Mouse (Mus musculus) forebrain, embryonic 16.5 days (tissue): ENCODE results near the gene Ly6g6f. TPM values are rescaled to one million over a fixed set of nuclear protein-coding genes. Genes with fewer than 3 reads are reported as not detected.

Experiments used
- ATAC-seq: fragments of 200-750 bp; cut with Nextera tagmentation; 2 replicates; pipeline ENCODE4 v1.8.0; 2017; ENCODE audit warnings: mild to moderate bottlenecking, moderate library complexity
- H3K27ac ChIP-seq: fragments of 300-500 bp; sonication (generic); 2 replicates; pipeline ENCODE4 v1.5.1; 2014; ENCODE audit warnings: low read length, control low read depth
- H3K27me3 ChIP-seq: fragments of 300-500 bp; sonication (generic); replicated peaks from 2 replicates; pipeline ENCODE4 v1.6.1; 2014; ENCODE audit warnings: low read length; ENCODE audit not compliant: control insufficient read depth, insufficient read depth
- H3K36me3 ChIP-seq: fragments of 300-500 bp; sonication (generic); 2 replicates; pipeline ENCODE4 v1.6.1; 2014; ENCODE audit not compliant: control insufficient read depth, insufficient read depth
- H3K4me1 ChIP-seq: fragments of 300-500 bp; sonication (generic); replicated peaks from 2 replicates; pipeline ENCODE4 v1.6.1; 2014; ENCODE audit warnings: low read length; ENCODE audit not compliant: control insufficient read depth, insufficient read depth
- H3K4me2 ChIP-seq: fragments of 300-500 bp; sonication (generic); 2 replicates; pipeline ENCODE4 v1.6.1; 2014; ENCODE audit warnings: mild to moderate bottlenecking, low read length, control low read depth
- H3K4me3 ChIP-seq: fragments of 300-500 bp; sonication (generic); replicated peaks from 2 replicates; pipeline ENCODE4 v1.5.1; 2014; ENCODE audit warnings: mild to moderate bottlenecking, low read length, control low read depth
- H3K9ac ChIP-seq: fragments of 300-500 bp; sonication (generic); replicated peaks from 2 replicates; pipeline ENCODE4 v1.6.1; 2014; ENCODE audit warnings: low read depth, low read length, control low read depth
- H3K9me3 ChIP-seq: fragments of 300-500 bp; sonication (generic); 2 replicates; pipeline ENCODE4 v1.6.1; 2016; ENCODE audit warnings: low read length; ENCODE audit not compliant: control insufficient read depth
- WGBS: fragments of 180-500 bp; shearing (Covaris S2); extraction: QIAGEN DNeasy Blood & Tissue Kit; methylation state at CpG from one replicate; pipeline ENCODE4 v1.1.7; 2014; 5-methylcytosine and 5-hydroxymethylcytosine counted together
- polyA plus RNA-seq: library from polyadenylated mRNA; unstranded; fragments of >200 nt; fragmentation: Nextera tagmentation; extraction: Ambion mirVana; gene quantifications from 2 replicates; pipeline ENCODE4 v1.2.1, GENCODE M21; 2015

The Ly6g6f gene
- polyA plus RNA-seq, 1 experiment from 2014 or later = not detected

- Histone ChIP-seq H3K4me3 (peak overlapping the region; percentile 49), H3K9me3 (no peaks in the 10 kb centered on the region), H3K27me3 (no peaks in the 10 kb centered on the region), H3K36me3 (0 out of 2 replicates have a peak, but pooled peaks cover 2% of the 10 kb centered on the region), H3K4me1 (peaks cover 35% of the 10 kb centered on the region), H3K4me2 (peak overlapping the region; percentile 58), H3K27ac (peak overlapping the region; percentile 87), H3K9ac (peak overlapping the region; percentile 62)
- ATAC-seq = no peak
- WGBS = 1% methylated on average over 27 of the region's 27 CpGs
Observed at GRCm38 (mm10) chr17:35050126-35050750, 35.2 kb downstream of the Ly6g6f start.

GRCm38 (mm10) chr17:35049561-35050016 is 35.8 kb downstream of the Ly6g6f start, which contains the start of gene Clic1:
Gene Clic1 (plus strand): TSS chr17:35049966.
- Histone ChIP-seq H3K36me3 (0 out of 2 replicates have a peak, but pooled peaks cover 2% of the 10 kb centered on the region), H3K9me3 (no peaks in the 10 kb centered on the region), H3K27ac (peak within 1 kb of the TSS; percentile 87), H3K4me3 (peak within 1 kb of the TSS; percentile 49), H3K9ac (peak within 1 kb of the TSS; percentile 62), H3K27me3 (no peaks in the 10 kb centered on the region), H3K4me1 (peaks cover 35% of the 10 kb centered on the region), H3K4me2 (peak within 1 kb of the TSS; percentile 58)
- WGBS = 4% methylated on average over 11 of the region's 11 CpGs
- ATAC-seq = no peak

GRCm38 (mm10) chr17:35048932-35049440 is 36.4 kb downstream of the Ly6g6f start:
- Histone ChIP-seq H3K9me3 (no peaks in the 10 kb centered on the region), H3K4me1 (peaks cover 35% of the 10 kb centered on the region), H3K27me3 (no peaks in the 10 kb centered on the region), H3K4me2 (no peak overlapping the region), H3K9ac (no peak overlapping the region), H3K4me3 (no peak overlapping the region), H3K36me3 (no peaks in the 10 kb centered on the region), H3K27ac (no peak overlapping the region)
- 75% methylated on average over 5 of the region's 5 CpGs for WGBS
- no peak for ATAC-seq

DNA sequence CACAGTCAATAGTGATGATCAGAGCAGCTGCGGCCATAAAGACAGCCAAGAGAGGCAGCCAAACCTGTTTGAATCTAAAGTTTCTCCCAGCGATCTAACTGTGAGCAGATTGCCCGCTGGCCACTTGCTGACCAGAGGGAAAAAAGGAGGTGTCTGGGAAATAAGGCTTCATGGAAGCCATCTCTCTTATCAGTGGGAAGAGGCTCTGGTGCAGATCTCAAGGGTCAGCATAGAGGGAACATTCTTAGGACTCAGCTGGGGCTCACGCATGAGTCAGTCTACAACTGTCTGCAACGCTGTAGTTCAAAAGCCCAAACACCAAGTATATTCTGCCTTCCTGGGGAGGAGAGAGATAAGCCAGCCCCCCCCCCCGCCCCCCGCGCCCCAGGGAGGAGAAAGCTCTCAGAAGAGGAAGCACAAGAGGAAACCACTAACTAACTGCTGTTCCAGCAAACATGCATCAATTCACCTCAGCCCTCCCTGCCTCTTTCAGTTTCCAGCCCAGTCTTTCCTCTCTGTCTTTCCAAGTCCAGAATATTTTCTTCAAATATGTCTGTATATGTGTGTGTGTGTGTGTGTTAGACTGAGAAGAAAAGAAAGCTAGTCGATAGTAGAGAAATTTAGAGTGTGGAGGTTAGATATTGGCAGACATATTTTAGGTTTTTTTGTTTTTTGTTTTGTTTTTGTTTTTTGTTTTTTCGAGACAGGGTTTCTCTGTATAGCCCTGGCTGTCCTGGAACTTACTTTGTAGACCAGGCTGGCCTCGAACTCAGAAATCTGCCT is 37.1 kb downstream of the Ly6g6f start:
- ATAC-seq = no peak
- H3K27ac ChIP-seq = peak overlapping the region; percentile 23
- H3K9ac ChIP-seq = no peak overlapping the region
- H3K36me3 ChIP-seq = no peaks in the 10 kb centered on the region
- H3K4me1 ChIP-seq = peaks cover 35% of the 10 kb centered on the region
- H3K4me2 ChIP-seq = no peak overlapping the region
- no peak overlapping the region for H3K4me3 ChIP-seq
- H3K9me3 ChIP-seq = no peaks in the 10 kb centered on the region
- H3K27me3 ChIP-seq = no peaks in the 10 kb centered on the region
- WGBS = 55% methylated on average over 11 of the region's 11 CpGs

DNA sequence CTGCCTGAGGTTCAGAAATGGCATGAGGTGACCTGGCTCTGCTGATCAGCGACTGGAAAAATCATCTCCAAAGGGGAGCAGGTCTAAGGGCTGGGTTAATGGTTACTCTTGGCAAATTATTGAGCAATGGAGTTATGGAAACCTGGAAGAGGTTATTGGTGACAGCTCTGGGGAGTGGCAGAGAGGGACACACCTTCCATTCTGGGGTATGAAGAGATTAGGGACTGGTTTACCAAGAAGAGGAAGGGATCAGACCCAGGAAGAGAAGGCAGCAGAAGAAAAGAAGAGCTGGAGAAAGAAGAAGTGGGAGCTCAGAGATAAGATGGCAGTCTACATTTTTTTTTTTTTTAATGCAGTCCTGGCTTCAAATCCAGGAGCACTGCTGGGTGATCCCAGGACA is 37.7 kb downstream of the Ly6g6f start:
- no peaks in the 10 kb centered on the region for H3K27me3 ChIP-seq
- no peaks in the 10 kb centered on the region for H3K9me3 ChIP-seq
- H3K27ac ChIP-seq = no peak overlapping the region
- H3K9ac ChIP-seq = no peak overlapping the region
- no peak overlapping the region for H3K4me2 ChIP-seq
- no peaks in the 10 kb centered on the region for H3K36me3 ChIP-seq
- H3K4me1 ChIP-seq = peaks cover 35% of the 10 kb centered on the region
- no peak for ATAC-seq
- no peak overlapping the region for H3K4me3 ChIP-seq
- whole genome bisulfite sequencing = 59% methylated on average over 1 of the region's 1 CpGs

DNA sequence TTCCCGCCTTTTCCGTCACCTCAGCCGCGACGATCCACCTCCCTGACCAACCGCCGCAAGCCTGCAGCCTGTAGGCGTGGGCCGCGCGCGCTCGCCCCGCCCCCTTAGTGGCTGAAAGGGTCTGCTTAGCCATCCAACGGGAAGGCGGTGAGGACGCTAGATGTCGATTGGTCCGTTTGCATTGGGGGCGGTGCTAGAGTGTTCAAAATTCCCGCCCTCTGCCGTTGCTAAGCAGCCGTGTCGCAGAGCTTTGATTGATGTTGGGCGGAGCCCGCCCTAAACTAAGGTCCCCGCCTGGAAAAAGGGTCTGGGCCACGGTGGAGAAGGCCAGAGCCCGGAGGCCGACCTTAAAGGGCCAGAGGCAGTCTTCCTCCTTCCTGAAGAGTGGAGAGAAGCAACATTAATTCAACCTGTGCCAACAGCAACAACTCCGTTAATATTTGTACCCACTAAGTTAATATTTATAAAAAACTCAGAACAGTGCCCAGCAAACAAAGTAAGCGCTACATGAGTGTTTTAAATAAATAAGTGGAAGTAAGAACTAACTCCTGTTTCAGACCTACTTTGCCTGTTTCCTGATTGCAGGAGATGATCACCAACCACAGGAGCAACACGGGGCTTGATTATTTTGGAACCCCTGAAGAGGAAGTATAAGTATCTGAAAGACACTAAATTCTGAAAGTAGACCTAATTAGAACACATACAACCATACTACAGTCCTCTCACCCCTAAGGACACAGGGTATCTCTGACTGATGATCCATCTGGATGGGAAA is 38.5 kb downstream of the Ly6g6f start, which contains the start of gene Msh5:
Gene Msh5, minus strand, starts transcription at position 65 of the 775 bp plus-strand sequence.
- Histone ChIP-seq H3K4me3 (peak within 1 kb of the TSS; percentile 52), H3K9ac (peak within 1 kb of the TSS; percentile 77), H3K9me3 (no peaks in the 10 kb centered on the region), H3K4me1 (peaks cover 29% of the 10 kb centered on the region), H3K27ac (peak within 1 kb of the TSS; percentile 55), H3K27me3 (no peaks in the 10 kb centered on the region), H3K36me3 (no peaks in the 10 kb centered on the region), H3K4me2 (peak within 1 kb of the TSS; percentile 98)
- WGBS = 2% methylated on average over 31 of the region's 33 CpGs
- ATAC-seq = peak; percentile 99

DNA sequence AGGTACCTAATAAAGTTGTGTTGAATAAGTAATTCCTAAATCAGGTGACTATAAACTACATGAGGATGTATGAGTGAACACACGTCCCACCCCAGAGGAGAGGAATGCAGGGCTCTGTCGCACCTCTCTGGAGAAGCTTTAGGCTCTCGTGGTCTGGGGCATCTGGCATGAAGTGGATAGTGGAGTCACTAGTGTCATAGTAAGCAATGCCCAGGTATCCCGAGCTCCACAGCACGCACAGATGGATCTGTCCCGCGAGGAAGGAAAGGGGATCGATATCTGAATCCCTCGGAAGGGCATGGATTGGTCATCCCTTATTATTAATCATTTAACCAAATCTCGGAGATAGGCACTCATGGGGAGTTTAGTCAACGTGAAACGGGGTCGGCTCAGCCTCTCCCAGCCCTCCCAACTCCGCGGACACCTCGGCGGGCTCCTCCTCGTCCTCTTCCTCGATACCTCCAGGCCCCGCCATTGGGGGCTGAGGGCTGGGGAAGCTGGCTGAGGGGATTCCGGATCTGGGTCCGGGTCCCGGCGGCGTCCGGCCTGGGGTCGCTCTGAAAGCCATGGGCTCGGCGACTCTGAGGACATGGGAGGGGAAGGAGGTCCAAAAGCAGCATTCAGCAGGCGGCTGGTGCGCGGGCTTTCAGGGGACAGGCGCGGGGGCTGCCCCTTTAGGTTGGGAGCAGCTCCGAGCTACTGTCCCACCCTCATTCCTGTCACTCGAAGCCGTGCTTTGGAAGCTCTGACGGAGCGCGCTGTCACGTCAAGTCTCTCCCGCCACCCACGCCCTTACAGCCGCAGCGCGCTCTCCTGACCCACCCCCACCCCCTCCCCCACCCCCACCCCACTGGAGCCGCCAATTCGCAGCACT is 39.4 kb downstream of the Ly6g6f start:
- Histone ChIP-seq H3K4me3 (peak overlapping the region; percentile 52), H3K4me1 (peaks cover 21% of the 10 kb centered on the region), H3K27ac (peak overlapping the region; percentile 55), H3K9ac (peak overlapping the region; percentile 77), H3K27me3 (no peaks in the 10 kb centered on the region), H3K9me3 (no peaks in the 10 kb centered on the region), H3K4me2 (peak overlapping the region; percentile 98), H3K36me3 (no peaks in the 10 kb centered on the region)
- WGBS = 7% methylated on average over 43 of the region's 48 CpGs
- ATAC-seq = peak; percentile 75

- no peaks in the 10 kb centered on the region for H3K36me3 ChIP-seq
- H3K9me3 ChIP-seq = no peaks in the 10 kb centered on the region
- peak overlapping the region; percentile 98 for H3K4me2 ChIP-seq
- peak overlapping the region; percentile 52 for H3K4me3 ChIP-seq
- 85% methylated on average over 7 of the region's 7 CpGs for WGBS
- no peak for ATAC-seq
- H3K27me3 ChIP-seq = no peaks in the 10 kb centered on the region
- no peak overlapping the region for H3K9ac ChIP-seq
- H3K27ac ChIP-seq = no peak overlapping the region
- peaks cover 17% of the 10 kb centered on the region for H3K4me1 ChIP-seq
Observed at GRCm38 (mm10) chr17:35044904-35045806, 40.3 kb downstream of the Ly6g6f start.
